Mouse (Mus musculus) spleen, adult 10 weeks (tissue): Measurements from ENCODE around the gene Ldb2. TPM values are rescaled to one million over a fixed set of nuclear protein-coding genes. Genes with fewer than 3 reads are reported as not detected.

Source experiments
- polyA plus RNA-seq: library from polyadenylated mRNA; stranded (reverse); fragments of 350-450 nt; fragmentation: Illumina TruSeq; extraction: RNeasy Lipid Tissue Mini Kit (QIAGEN cat#74804); gene quantifications from one replicate; pipeline ENCODE4 v1.2.3, GENCODE M21; 2015; ENCODE audit warnings: low replicate concordance; ENCODE audit not compliant: insufficient read depth

Gene Ldb2
- 13.6 TPM for polyA plus RNA-seq

DNA sequence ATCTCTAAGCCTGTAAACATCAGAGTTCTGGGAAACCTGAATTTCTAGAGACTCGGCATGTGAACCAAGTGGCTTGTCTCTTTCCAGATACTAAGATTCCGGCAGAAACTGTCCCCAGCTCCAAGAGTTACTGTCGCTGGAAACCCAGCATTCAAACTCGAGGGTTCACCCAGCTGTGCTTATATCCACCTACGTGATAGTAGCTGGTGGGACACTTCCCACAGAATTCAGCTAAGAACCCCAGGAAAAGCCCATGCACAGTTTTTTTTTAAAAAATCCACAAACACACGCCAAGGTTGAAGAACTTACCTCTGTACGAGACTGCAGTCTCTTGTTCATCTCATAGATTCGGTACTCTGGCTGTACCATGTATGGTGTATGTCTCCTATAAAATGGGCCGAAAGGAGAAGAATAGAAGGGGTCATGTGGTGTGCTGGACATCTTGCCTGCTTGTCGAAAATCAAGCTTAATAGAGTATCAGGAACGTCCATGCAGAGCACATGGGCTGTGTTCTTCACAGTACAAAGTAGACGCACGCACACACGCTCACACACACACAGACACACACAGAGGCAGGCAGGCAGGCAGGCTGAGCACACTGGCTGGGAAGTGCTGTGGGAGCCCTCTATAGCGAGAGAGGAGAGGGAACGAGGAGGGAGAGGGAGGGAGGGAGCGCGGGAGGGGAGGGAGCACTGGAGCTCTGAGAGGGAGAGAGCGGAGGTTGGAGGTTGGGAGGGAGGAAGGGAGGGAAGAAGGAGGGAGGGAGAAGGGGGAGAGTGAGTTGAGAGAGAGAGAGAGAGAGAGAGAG is at the start of gene Ldb2:
Gene Ldb2 (minus strand): TSS at position 628 of the 808 bp plus-strand sequence.

